In genomic region chr19:9041074-9041473, GRCm38 (mm10) we compare ENCODE assay signal across 21 mouse cellular contexts. TPM values are rescaled to one million over a fixed set of nuclear protein-coding genes. Genes with fewer than 3 reads are reported as not detected.
DNase-seq lines count a peak whose midpoint lies in the region; ATAC-seq and TF ChIP-seq lines count a peak whose summit lies in the region.
"Had no signal": no experiment of that assay in that cellular context is flagged by ENCODE, and none has a peak within 500 bp of the region (broad histone marks: within the 10 kb centered on the region; RNA-seq: fewer than 3 reads in every experiment).

No protein-coding gene starts in this region.

- H3K4me3 ChIP-seq in G1E (ENCODE audit: low read depth, low read length), result no peak overlapping the region
- no peak overlapping the region for H3K4me3 ChIP-seq in hindbrain, embryonic 12.5 days
- H3K4me3 ChIP-seq: embryonic facial prominence, embryonic 15.5 days; heart, embryonic 12.5 days; limb, embryonic 15.5 days; midbrain, embryonic 13.5 days; myocyte had no signal

- intact Hi-C loops in gastrocnemius, postnatal 14 days (cut with DNase I; ENCODE audit: low total_unique reads), result no loop called here

- no peaks in the 10 kb centered on the region for H3K27me3 ChIP-seq in G1E (ENCODE audit: insufficient read depth, low read length)
- no peaks in the 10 kb centered on the region for H3K27me3 ChIP-seq in hindbrain, embryonic 12.5 days
- H3K27me3 ChIP-seq: embryonic facial prominence, embryonic 15.5 days; heart, embryonic 12.5 days; limb, embryonic 15.5 days; midbrain, embryonic 13.5 days had no signal

- H3K4me2 ChIP-seq in hindbrain, embryonic 12.5 days (replicated peaks), result no peak overlapping the region
- H3K4me2 ChIP-seq: embryonic facial prominence, embryonic 15.5 days; heart, embryonic 12.5 days; limb, embryonic 15.5 days; midbrain, embryonic 13.5 days had no signal

- no peaks in the 10 kb centered on the region for H3K9me3 ChIP-seq in G1E (replicated peaks)
- no peaks in the 10 kb centered on the region for H3K9me3 ChIP-seq in hindbrain, embryonic 12.5 days (replicated peaks)
- H3K9me3 ChIP-seq: embryonic facial prominence, embryonic 15.5 days; heart, embryonic 12.5 days; limb, embryonic 15.5 days; midbrain, embryonic 13.5 days had no signal

- H3K36me3 ChIP-seq in G1E (replicated peaks), result no peaks in the 10 kb centered on the region
- H3K36me3 ChIP-seq in hindbrain, embryonic 12.5 days, result no peaks in the 10 kb centered on the region
- H3K36me3 ChIP-seq: embryonic facial prominence, embryonic 15.5 days; heart, embryonic 12.5 days; limb, embryonic 15.5 days; midbrain, embryonic 13.5 days had no signal

- no peak for TF ChIP-seq CTCF in G1E (IDR thresholded peaks at IDR 0.05; ENCODE audit: low read depth, low read length)

- no peak overlapping the region for H3K9ac ChIP-seq in hindbrain, embryonic 12.5 days
- H3K9ac ChIP-seq: embryonic facial prominence, embryonic 15.5 days; heart, embryonic 12.5 days; limb, embryonic 15.5 days; midbrain, embryonic 13.5 days had no signal

- peak; percentile 92 for DNase-seq in A20 (ENCODE audit: low read depth, low spot score)
- DNase-seq in G1E (ENCODE audit: low spot score), result peak; percentile 28
- DNase-seq in thymus, postnatal 14 days, result peak; percentile 51
- no peak for DNase-seq in kidney, adult 18-20 months
- DNase-seq in gastrocnemius, postnatal 14 days, result no peak
- DNase-seq: adrenal gland, postnatal 25 days; cerebellum, adult 9-10 months; kidney, adult 2 months; kidney, postnatal 36 days; layer of hippocampus, adult 9-11 months; lung, adult 2 months; lung, postnatal 4 days had no signal

- 0 out of 2 replicates have a peak, but pooled peaks have one; percentile 15 for ATAC-seq in G1E (ENCODE audit: extremely low read depth, insufficient number of reproducible peaks, low FRiP score, poor library complexity, severe bottlenecking)
- peak; percentile 60 for ATAC-seq in megakaryocyte, adult 5-6 weeks (ENCODE audit: poor library complexity, severe bottlenecking)
- no peak for ATAC-seq in hindbrain, embryonic 12.5 days (ENCODE audit: low FRiP score)
- ATAC-seq: hindbrain, postnatal 0 days; midbrain, embryonic 13.5 days had no signal

- no peak overlapping the region for H3K27ac ChIP-seq in hindbrain, embryonic 12.5 days
- H3K27ac ChIP-seq: embryonic facial prominence, embryonic 15.5 days; hindbrain, postnatal 0 days; limb, embryonic 15.5 days; midbrain, embryonic 13.5 days had no signal

- peaks cover 78% of the 10 kb centered on the region for H3K4me1 ChIP-seq in G1E (ENCODE audit: insufficient read depth, low read depth, low read length)
- H3K4me1 ChIP-seq in hindbrain, embryonic 12.5 days, result no peaks in the 10 kb centered on the region
- H3K4me1 ChIP-seq: midbrain, embryonic 13.5 days had no signal

RNA-seq across cellular contexts. Expression of gene Scgb1a1, which starts 46.7 kb away (rescaled TPM):
- total RNA-seq in G1E (2014; fragmentation: Nextera tagmentation), result not detected in 2 replicates
- not detected in 2 replicates for total RNA-seq in G1E (2017)
- not detected in 2 replicates for polyA plus RNA-seq in G1E (2012)
- total RNA-seq in megakaryocyte, adult 5-6 weeks (2015), result 0.82 and 1.5 TPM in 2 replicates
- 1.6 TPM in 1 of 2 replicates, not detected in the other for total RNA-seq in megakaryocyte, adult 5-6 weeks (2017)
- not detected in 2 replicates for polyA plus RNA-seq in hindbrain, embryonic 12.5 days (2016; fragmentation: Nextera tagmentation; extraction: Ambion mirVana)
- total RNA-seq in gastrocnemius, postnatal 14 days (2021), result not detected
- total RNA-seq: adrenal gland, postnatal 25 days; hindbrain, postnatal 0 days had no signal
- polyA plus RNA-seq: forebrain, embryonic 11.5 days; heart, embryonic 12.5 days; hindbrain, postnatal 0 days; midbrain, embryonic 13.5 days; myocyte had no signal

RNA-seq across cellular contexts. Expression of gene Ahnak, which starts 52.0 kb away (rescaled TPM):
- 22.4 and 27.8 TPM in 2 replicates for total RNA-seq in G1E (2014; fragmentation: Nextera tagmentation)
- 100 and 124 TPM in 2 replicates for total RNA-seq in G1E (2017)
- polyA plus RNA-seq in G1E (2012), result 5.9 and 10.4 TPM in 2 replicates
- total RNA-seq in megakaryocyte, adult 5-6 weeks (2015), result 372 and 397 TPM in 2 replicates
- total RNA-seq in megakaryocyte, adult 5-6 weeks (2017), result 659 and 727 TPM in 2 replicates
- 12.7 and 15.4 TPM in 2 replicates for polyA plus RNA-seq in hindbrain, embryonic 12.5 days (2016; fragmentation: Nextera tagmentation; extraction: Ambion mirVana)
- total RNA-seq in gastrocnemius, postnatal 14 days (2021), result 100 to 1,000 TPM; 194 to 197 TPM

Comparison
In these comparisons a context has a peak if more than half of its experiments do, and no peak if none do; other contexts are left out.
1. DNase-seq: peak in A20 (single experiment), G1E (single experiment) and thymus, postnatal 14 days (single experiment); none in kidney, adult 18-20 months (single experiment) and gastrocnemius, postnatal 14 days (single experiment).